Mouse (Mus musculus): ENCODE measurements around the gene Jarid2. TPM values are rescaled to one million over a fixed set of nuclear protein-coding genes. Genes with fewer than 3 reads are reported as not detected.
"Not testable (repeated sequence)": the region's sequence is repeated elsewhere in the genome, so short reads cannot be mapped to it uniquely, and the experiment has no call there.

The Jarid2 gene
- polyA plus RNA-seq, 1 experiment from 2014 or later = 27.0 TPM

DNA sequence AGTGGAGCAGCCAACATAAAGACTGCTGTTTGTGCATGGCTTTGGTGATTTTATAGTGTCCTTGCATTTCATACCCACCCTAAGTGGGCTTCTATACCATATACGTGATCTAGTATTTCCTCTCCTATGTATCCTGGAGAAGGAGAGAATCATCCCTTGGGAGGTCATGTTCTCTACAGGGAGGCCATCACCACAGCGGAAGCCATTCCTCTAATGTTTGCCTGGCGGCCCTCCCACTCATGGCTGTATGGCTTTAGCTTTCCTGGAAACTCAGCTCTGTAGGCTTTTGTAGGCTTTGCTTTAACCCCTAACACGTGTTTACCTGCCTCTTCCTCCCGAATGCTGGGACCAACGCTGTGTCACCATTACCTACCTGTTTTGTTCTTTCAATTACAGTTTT lies 108.2 kb downstream of the Jarid2 start:
- H3K4me2 ChIP-seq (ENCODE audit: low read depth, low read length) = no peak overlapping the region
- peaks cover 22% of the 10 kb centered on the region for H3K4me1 ChIP-seq (replicated peaks; ENCODE audit: control insufficient read depth, insufficient read depth, low read length)
- no peaks in the 10 kb centered on the region for H3K9me3 ChIP-seq (ENCODE audit: control insufficient read depth, low read length)
- no peaks in the 10 kb centered on the region for H3K36me3 ChIP-seq (ENCODE audit: control insufficient read depth, insufficient read depth, low read length)
- ATAC-seq (ENCODE audit: low read depth) = no peak
- no peak overlapping the region for H3K27ac ChIP-seq (ENCODE audit: low read length)
- no peak overlapping the region for H3K9ac ChIP-seq (ENCODE audit: low read length)
- 84% methylated on average over 6 of the region's 6 CpGs for WGBS
- H3K4me3 ChIP-seq (ENCODE audit: low read length) = no peak overlapping the region
- no peaks in the 10 kb centered on the region for H3K27me3 ChIP-seq (ENCODE audit: control insufficient read depth, insufficient read depth, low read depth, low read length)

DNA sequence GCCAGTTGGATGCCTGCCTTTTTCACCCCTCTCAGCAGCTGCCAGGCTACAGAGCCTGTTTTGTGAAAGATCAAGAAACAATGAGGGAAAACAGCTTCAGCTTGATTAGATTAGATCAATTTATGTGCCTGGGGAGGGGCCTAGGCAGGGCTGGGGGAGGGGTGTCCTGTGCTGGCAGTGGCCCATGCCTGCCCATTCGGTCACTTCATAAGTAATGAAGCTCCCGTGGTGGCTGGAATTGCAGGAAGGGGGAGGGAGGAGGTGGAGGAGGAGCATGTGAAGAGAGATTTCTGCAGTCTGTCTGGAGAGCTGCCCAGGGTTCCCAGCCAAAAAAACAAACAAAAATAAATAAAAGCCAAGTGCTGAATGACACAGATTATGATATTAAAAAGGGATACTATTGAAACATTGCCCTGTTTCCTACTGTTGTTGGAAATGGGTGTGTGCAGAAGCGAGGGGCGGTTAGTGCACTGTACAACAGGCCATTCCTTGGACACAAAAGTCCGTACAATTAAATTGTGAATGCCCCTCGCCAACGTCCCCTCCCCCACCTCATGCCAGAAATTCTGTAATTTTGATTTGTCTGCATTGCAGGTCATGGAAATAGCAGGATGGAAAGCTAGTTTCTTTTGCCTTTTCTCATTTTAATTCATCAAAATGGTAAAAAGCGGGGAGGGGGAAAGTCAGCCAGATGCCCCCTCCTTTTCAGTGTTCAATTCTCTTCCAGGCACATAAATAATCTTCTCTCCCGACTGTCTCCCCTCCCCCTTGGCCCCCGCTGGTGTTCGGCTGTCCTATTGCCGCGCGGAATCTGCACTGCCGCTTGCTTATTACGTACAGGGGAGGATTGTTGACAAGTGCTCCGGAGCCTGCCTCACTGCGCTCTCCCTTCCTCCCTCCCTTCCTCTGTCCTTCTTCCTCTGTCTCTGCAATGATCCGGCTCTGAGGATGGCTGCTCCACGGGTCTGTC lies 110.9 kb downstream of the Jarid2 start:
- Histone ChIP-seq H3K27ac (ENCODE audit: low read length) (peak overlapping the region; percentile 71), H3K27me3 (ENCODE audit: control insufficient read depth, insufficient read depth, low read depth, low read length) (no peaks in the 10 kb centered on the region), H3K36me3 (ENCODE audit: control insufficient read depth, insufficient read depth, low read length) (no peaks in the 10 kb centered on the region), H3K4me1 (replicated peaks; ENCODE audit: control insufficient read depth, insufficient read depth, low read length) (peaks cover 29% of the 10 kb centered on the region), H3K9ac (ENCODE audit: low read length) (peak overlapping the region; percentile 33; the same call in 1 of the 2 replicates), H3K4me2 (ENCODE audit: low read depth, low read length) (peak overlapping the region; percentile 73), H3K9me3 (ENCODE audit: control insufficient read depth, low read length) (no peaks in the 10 kb centered on the region), H3K4me3 (ENCODE audit: low read length) (peak overlapping the region; percentile 45)
- 10% methylated on average over 20 of the region's 20 CpGs for WGBS
- peak; percentile 96 for ATAC-seq (ENCODE audit: low read depth)

DNA sequence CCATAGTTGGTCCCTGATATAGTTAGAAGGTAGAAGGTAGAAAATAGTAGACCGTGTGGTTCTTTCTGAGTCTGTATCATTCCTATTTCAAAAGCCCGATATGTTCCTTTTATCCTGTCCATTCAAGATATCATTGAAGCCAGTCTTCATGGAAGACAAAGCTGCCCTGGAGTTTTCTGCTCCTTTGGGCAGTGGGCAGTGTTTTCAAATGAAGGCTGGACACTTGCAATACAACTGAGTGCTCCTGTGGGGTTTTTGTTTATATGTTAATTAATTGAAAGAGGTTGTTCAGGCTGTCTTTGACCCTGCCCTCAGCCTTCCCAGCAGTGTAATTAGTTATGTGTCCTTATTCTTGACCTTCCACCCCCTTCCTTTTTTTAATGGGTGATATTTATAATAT lies 122.2 kb downstream of the Jarid2 start:
- Histone ChIP-seq H3K27me3 (ENCODE audit: control insufficient read depth, insufficient read depth, low read depth, low read length) (no peaks in the 10 kb centered on the region), H3K36me3 (ENCODE audit: control insufficient read depth, insufficient read depth, low read length) (no peaks in the 10 kb centered on the region; the same call in 1 of the 2 replicates), H3K4me3 (ENCODE audit: low read length) (no peak overlapping the region), H3K27ac (ENCODE audit: low read length) (no peak overlapping the region), H3K4me1 (replicated peaks; ENCODE audit: control insufficient read depth, insufficient read depth, low read length) (no peaks in the 10 kb centered on the region; the same call in 1 of the 2 replicates), H3K9ac (ENCODE audit: low read length) (no peak overlapping the region), H3K9me3 (ENCODE audit: control insufficient read depth, low read length) (no peaks in the 10 kb centered on the region), H3K4me2 (ENCODE audit: low read depth, low read length) (no peak overlapping the region)
- 89% methylated on average over 2 of the region's 2 CpGs for WGBS
- ATAC-seq (ENCODE audit: low read depth) = no peak

DNA sequence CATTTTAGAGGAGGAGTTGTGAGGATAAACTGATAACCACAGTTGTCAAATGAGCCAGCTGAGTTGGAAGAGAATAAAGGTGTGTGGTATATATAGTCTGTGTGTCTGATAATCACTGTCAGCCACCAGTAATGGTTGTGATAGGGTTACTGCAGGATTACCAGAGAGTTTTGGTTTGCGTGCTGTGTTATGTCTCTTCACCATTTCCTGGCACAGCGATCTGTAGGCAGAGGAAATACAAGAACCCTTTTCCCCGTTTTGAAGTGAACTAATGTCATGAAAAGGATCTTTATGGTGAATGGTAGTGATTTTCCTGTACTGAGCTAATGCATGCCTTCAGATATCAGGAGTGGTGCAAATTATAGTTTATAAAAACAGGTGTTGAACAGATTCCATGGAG lies 122.8 kb downstream of the Jarid2 start:
- no peak overlapping the region for H3K4me2 ChIP-seq (ENCODE audit: low read depth, low read length)
- H3K27me3 ChIP-seq (ENCODE audit: control insufficient read depth, insufficient read depth, low read depth, low read length) = no peaks in the 10 kb centered on the region
- H3K4me3 ChIP-seq (ENCODE audit: low read length) = no peak overlapping the region
- H3K9me3 ChIP-seq (ENCODE audit: control insufficient read depth, low read length) = no peaks in the 10 kb centered on the region
- H3K9ac ChIP-seq (ENCODE audit: low read length) = no peak overlapping the region
- 65% methylated on average over 3 of the region's 3 CpGs for WGBS
- ATAC-seq (ENCODE audit: low read depth) = no peak
- no peaks in the 10 kb centered on the region; the same call in 1 of the 2 replicates for H3K4me1 ChIP-seq (replicated peaks; ENCODE audit: control insufficient read depth, insufficient read depth, low read length)
- H3K36me3 ChIP-seq (ENCODE audit: control insufficient read depth, insufficient read depth, low read length) = no peaks in the 10 kb centered on the region; the same call in 1 of the 2 replicates
- H3K27ac ChIP-seq (ENCODE audit: low read length) = no peak overlapping the region

DNA sequence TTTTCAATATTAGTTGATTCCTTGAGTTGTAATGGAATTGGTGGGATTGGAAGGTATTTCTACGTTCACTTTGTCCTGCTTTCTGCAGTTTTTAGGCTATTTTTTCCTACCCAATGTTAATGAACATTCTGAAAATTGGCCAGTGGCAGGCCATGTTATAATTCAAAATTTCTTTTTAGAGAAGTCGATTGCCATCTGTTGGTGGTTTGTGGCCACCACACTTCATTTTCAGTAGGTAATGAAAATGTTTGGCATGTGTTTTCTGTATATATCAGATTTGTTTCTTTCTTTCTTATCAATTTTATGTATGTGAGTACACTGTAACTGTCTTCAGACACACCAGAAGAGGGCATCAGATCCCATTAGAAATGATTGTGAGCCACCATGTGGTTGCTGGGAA lies 136.3 kb downstream of the Jarid2 start:
- no peaks in the 10 kb centered on the region for H3K4me1 ChIP-seq (replicated peaks; ENCODE audit: control insufficient read depth, insufficient read depth, low read length)
- H3K9me3 ChIP-seq (ENCODE audit: control insufficient read depth, low read length) = no peaks in the 10 kb centered on the region
- H3K27me3 ChIP-seq (ENCODE audit: control insufficient read depth, insufficient read depth, low read depth, low read length) = no peaks in the 10 kb centered on the region
- H3K27ac ChIP-seq (ENCODE audit: low read length) = no peak overlapping the region
- H3K9ac ChIP-seq (ENCODE audit: low read length) = no peak overlapping the region
- no peak overlapping the region for H3K4me2 ChIP-seq (ENCODE audit: low read depth, low read length)
- no peak for ATAC-seq (ENCODE audit: low read depth)
- H3K36me3 ChIP-seq (ENCODE audit: control insufficient read depth, insufficient read depth, low read length) = no peaks in the 10 kb centered on the region
- H3K4me3 ChIP-seq (ENCODE audit: low read length) = no peak overlapping the region
- 79% methylated on average over 2 of the region's 2 CpGs for WGBS

DNA sequence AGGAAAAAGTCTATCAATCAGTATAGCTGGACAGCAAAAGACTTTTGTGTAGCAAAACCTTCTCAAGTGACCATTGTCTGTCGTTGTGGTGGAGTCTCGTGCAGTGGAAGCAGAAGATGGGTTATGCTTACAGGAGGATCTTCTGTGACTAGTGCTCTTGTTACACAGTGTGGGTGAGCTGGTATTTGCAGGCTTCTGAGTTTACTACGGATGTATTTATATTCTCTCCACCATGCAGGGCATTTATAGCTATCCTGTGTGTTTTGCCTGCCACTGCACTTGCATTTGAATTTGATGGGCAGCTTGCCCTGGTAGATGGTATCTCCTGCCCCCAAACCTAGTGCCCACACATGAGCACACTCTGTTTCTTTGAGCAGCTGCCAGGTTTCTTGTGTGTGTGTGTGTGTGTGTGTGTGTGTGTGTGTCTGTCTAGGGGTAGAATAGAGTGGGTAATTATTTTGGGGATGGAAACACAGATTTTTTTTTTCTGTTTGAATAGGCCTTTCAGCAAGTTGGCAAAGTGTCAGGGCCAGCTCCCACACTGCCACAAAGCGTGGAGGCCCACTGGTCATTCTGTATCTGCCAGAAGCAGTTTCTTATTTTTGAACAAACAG lies 138.9 kb downstream of the Jarid2 start:
- no peaks in the 10 kb centered on the region for H3K27me3 ChIP-seq (ENCODE audit: control insufficient read depth, insufficient read depth, low read depth, low read length)
- H3K36me3 ChIP-seq (ENCODE audit: control insufficient read depth, insufficient read depth, low read length) = no peaks in the 10 kb centered on the region
- no peaks in the 10 kb centered on the region for H3K9me3 ChIP-seq (ENCODE audit: control insufficient read depth, low read length)
- no peak overlapping the region for H3K27ac ChIP-seq (ENCODE audit: low read length)
- ATAC-seq (ENCODE audit: low read depth) = no peak
- no peak overlapping the region for H3K4me3 ChIP-seq (ENCODE audit: low read length)
- H3K4me2 ChIP-seq (ENCODE audit: low read depth, low read length) = no peak overlapping the region
- 63% methylated on average over 4 of the region's 4 CpGs for WGBS
- H3K9ac ChIP-seq (ENCODE audit: low read length) = no peak overlapping the region
- H3K4me1 ChIP-seq (replicated peaks; ENCODE audit: control insufficient read depth, insufficient read depth, low read length) = no peaks in the 10 kb centered on the region

DNA sequence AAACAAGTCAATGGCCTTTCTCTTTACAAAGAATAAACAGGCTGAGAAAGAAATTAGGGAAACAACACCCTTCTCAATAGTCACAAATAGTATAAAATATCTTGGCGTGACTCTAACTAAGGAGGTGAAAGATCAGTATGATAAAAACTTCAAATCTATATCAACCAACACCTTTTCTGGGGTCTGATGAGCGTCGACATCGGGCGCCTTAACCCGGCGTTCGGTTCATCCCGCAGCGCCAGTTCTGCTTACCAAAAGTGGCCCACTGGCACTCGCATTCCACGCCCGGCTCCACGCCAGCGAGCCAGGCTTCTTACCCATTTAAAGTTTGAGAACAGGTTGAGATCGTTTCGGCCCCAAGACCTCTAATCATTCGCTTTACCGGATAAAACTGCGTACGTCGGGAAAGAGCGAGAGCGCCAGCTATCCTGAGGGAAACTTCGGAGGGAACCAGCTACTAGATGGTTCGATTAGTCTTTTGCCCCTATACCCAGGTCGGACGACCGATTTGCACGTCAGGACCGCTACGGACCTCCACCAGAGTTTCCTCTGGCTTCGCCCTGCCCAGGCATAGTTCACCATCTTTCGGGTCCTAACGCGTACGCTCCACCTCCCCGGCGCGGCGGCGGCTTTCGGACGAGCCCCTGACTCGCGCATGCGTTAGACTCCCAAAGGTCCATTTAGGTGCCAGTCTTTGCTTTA lies 140.3 kb downstream of the Jarid2 start:
- H3K36me3 ChIP-seq (ENCODE audit: control insufficient read depth, insufficient read depth, low read length); H3K4me1 ChIP-seq (replicated peaks; ENCODE audit: control insufficient read depth, insufficient read depth, low read length); H3K4me3 ChIP-seq (ENCODE audit: low read length); H3K9me3 ChIP-seq (ENCODE audit: control insufficient read depth, low read length); H3K27me3 ChIP-seq (ENCODE audit: control insufficient read depth, insufficient read depth, low read depth, low read length); H3K9ac ChIP-seq (ENCODE audit: low read length); H3K4me2 ChIP-seq (ENCODE audit: low read depth, low read length); H3K27ac ChIP-seq (ENCODE audit: low read length): not testable (repeated sequence)
- ATAC-seq (ENCODE audit: low read depth) = peak; percentile 100
- WGBS = 73% methylated on average over 47 of the region's 47 CpGs

DNA sequence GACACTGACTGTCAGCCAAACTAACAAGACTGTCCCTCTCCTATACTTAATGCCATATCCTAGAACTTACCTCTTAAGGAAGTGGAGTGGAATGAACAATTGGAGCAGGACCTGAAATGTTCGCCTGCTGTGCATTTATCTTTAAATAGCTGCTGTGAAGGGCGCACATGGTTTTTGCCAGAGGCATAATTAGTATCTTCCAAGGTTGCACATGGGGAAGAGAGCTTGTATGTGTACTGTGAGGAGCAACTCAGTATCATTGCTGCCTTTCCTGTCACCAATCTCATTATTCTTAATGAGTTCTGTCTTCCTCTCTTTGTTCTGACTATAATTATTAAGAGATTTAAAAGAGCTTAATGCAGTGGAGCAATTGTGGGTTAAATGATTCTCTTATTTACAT lies 147.5 kb downstream of the Jarid2 start:
- ATAC-seq (ENCODE audit: low read depth) = no peak
- Histone ChIP-seq H3K36me3 (ENCODE audit: control insufficient read depth, insufficient read depth, low read length) (peaks cover 3% of the 10 kb centered on the region; the same call in 1 of the 2 replicates), H3K27ac (ENCODE audit: low read length) (no peak overlapping the region), H3K4me3 (ENCODE audit: low read length) (no peak overlapping the region), H3K27me3 (ENCODE audit: control insufficient read depth, insufficient read depth, low read depth, low read length) (no peaks in the 10 kb centered on the region), H3K4me1 (replicated peaks; ENCODE audit: control insufficient read depth, insufficient read depth, low read length) (no peaks in the 10 kb centered on the region), H3K4me2 (ENCODE audit: low read depth, low read length) (no peak overlapping the region), H3K9ac (ENCODE audit: low read length) (no peak overlapping the region), H3K9me3 (ENCODE audit: control insufficient read depth, low read length) (no peaks in the 10 kb centered on the region)
- 75% methylated on average over 2 of the region's 2 CpGs for WGBS

DNA sequence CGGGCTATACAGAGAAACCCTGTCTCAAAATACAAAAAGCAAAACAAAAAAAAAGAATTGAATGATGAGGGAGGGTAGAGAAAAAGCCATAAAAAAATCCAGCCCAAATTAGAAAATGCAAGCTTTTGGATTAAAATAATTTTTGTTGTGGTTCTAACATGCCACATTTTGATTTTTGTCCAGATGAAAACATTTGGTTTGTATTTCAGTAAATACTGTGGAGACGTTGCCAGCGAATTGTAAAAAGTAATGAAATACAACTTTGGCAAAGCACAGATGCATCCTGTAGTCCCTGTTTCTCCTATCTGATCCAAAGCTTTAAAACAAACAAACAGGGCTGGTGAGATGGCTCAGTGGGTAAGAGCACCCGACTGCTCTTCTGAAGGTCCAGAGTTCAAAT lies 151.7 kb downstream of the Jarid2 start:
- WGBS = 75% methylated on average over 4 of the region's 4 CpGs
- H3K9ac ChIP-seq (ENCODE audit: low read length) = no peak overlapping the region
- H3K4me2 ChIP-seq (ENCODE audit: low read depth, low read length) = no peak overlapping the region
- H3K9me3 ChIP-seq (ENCODE audit: control insufficient read depth, low read length) = no peaks in the 10 kb centered on the region
- H3K27me3 ChIP-seq (ENCODE audit: control insufficient read depth, insufficient read depth, low read depth, low read length) = no peaks in the 10 kb centered on the region
- H3K36me3 ChIP-seq (ENCODE audit: control insufficient read depth, insufficient read depth, low read length) = no peaks in the 10 kb centered on the region
- H3K4me1 ChIP-seq (replicated peaks; ENCODE audit: control insufficient read depth, insufficient read depth, low read length) = no peaks in the 10 kb centered on the region
- no peak for ATAC-seq (ENCODE audit: low read depth)
- no peak overlapping the region for H3K4me3 ChIP-seq (ENCODE audit: low read length)
- no peak overlapping the region for H3K27ac ChIP-seq (ENCODE audit: low read length)

All from lung, embryonic 16.5 days (tissue).